Mouse (Mus musculus) hindbrain, embryonic 16.5 days (tissue): ENCODE measurements around the gene Fgf15. TPM values are rescaled to one million over a fixed set of nuclear protein-coding genes. Genes with fewer than 3 reads are reported as not detected.

Experiments used
- ATAC-seq: fragments of 200-750 bp; cut with Nextera tagmentation; 2 replicates; pipeline ENCODE4 v1.8.0; 2017; ENCODE audit warnings: moderate TSS enrichment, moderate library complexity
- H3K27ac ChIP-seq: fragments of 300-500 bp; sonication (generic); 2 replicates; pipeline ENCODE4 v1.5.1; 2014; ENCODE audit warnings: low read depth, mild to moderate bottlenecking, control low read depth, low read length, moderate library complexity
- H3K27me3 ChIP-seq: fragments of 300-500 bp; sonication (generic); replicated peaks from 2 replicates; pipeline ENCODE4 v1.6.1; 2014; ENCODE audit warnings: low read length; ENCODE audit not compliant: control insufficient read depth, insufficient read depth
- H3K36me3 ChIP-seq: fragments of 300-500 bp; sonication (generic); 2 replicates; pipeline ENCODE4 v1.6.1; 2014; ENCODE audit warnings: mild to moderate bottlenecking, low read length, moderate library complexity, mixed read lengths; ENCODE audit not compliant: control insufficient read depth, insufficient read depth
- H3K4me1 ChIP-seq: fragments of 300-500 bp; sonication (generic); 2 replicates; pipeline ENCODE4 v1.6.1; 2014; ENCODE audit warnings: low read depth, low read length; ENCODE audit not compliant: control insufficient read depth, insufficient read depth
- H3K4me2 ChIP-seq: fragments of 300-500 bp; sonication (generic); 2 replicates; pipeline ENCODE4 v1.6.1; 2014; ENCODE audit warnings: mild to moderate bottlenecking, low read length, control low read depth, moderate library complexity
- H3K4me3 ChIP-seq: fragments of 300-500 bp; sonication (generic); 2 replicates; pipeline ENCODE4 v1.5.1; 2014; ENCODE audit warnings: mild to moderate bottlenecking, low read length, control low read depth, moderate library complexity
- H3K9ac ChIP-seq: fragments of 300-500 bp; sonication (generic); 2 replicates; pipeline ENCODE4 v1.6.1; 2014; ENCODE audit warnings: low read depth, mild to moderate bottlenecking, control low read depth, low read length, moderate library complexity
- H3K9me3 ChIP-seq: fragments of 300-500 bp; sonication (generic); 2 replicates; pipeline ENCODE4 v1.6.1; 2014; ENCODE audit warnings: mild to moderate bottlenecking, low read length, moderate library complexity; ENCODE audit not compliant: control insufficient read depth
- WGBS: fragments of 180-500 bp; shearing (Covaris S2); extraction: QIAGEN DNeasy Blood & Tissue Kit; methylation state at CpG from one replicate; pipeline ENCODE4 v1.1.7; 2014; 5-methylcytosine and 5-hydroxymethylcytosine counted together
- polyA plus RNA-seq: library from polyadenylated mRNA; unstranded; fragments of >200 nt; fragmentation: Nextera tagmentation; extraction: Ambion mirVana; gene quantifications from 2 replicates; pipeline ENCODE4 v1.2.1, GENCODE M21; 2015

Fgf15 gene
- 22.7 and 23.6 TPM in 2 replicates for polyA plus RNA-seq

- peak within 1 kb of the TSS; percentile 96 for H3K4me2 ChIP-seq
- H3K9ac ChIP-seq, result peak within 1 kb of the TSS; percentile 64
- ATAC-seq, result peak; percentile 31; the same call in 1 of the 2 replicates
- under 1% methylated on average over 65 of the region's 65 CpGs for WGBS
- peak within 1 kb of the TSS; percentile 50 for H3K4me3 ChIP-seq
- H3K9me3 ChIP-seq, result no peaks in the 10 kb centered on the region
- H3K36me3 ChIP-seq, result no peaks in the 10 kb centered on the region
- H3K27me3 ChIP-seq, result peaks cover 13% of the 10 kb centered on the region
- H3K27ac ChIP-seq, result peak within 1 kb of the TSS; percentile 59; the same call in 1 of the 2 replicates
- peaks cover 19% of the 10 kb centered on the region for H3K4me1 ChIP-seq
Measured at GRCm38 (mm10) chr7:144896294-144897218, at the start of gene Fgf15. TSS of gene Fgf15 (plus strand) at chr7:144896531.

GRCm38 (mm10) chr7:144847067-144847466 is 49.3 kb upstream of the Fgf15 start, which contains the start of gene Fgf4:
TSS of gene Fgf4 (plus strand) at chr7:144847367.
- Histone ChIP-seq H3K9me3 (no peaks in the 10 kb centered on the region), H3K4me2 (no peak within 1 kb of the TSS), H3K4me1 (no peaks in the 10 kb centered on the region), H3K4me3 (no peak within 1 kb of the TSS), H3K27me3 (no peaks in the 10 kb centered on the region), H3K9ac (no peak within 1 kb of the TSS), H3K27ac (no peak within 1 kb of the TSS), H3K36me3 (no peaks in the 10 kb centered on the region)
- ATAC-seq, result no peak

- H3K9me3 ChIP-seq, result no peaks in the 10 kb centered on the region
- WGBS, result 57% methylated on average over 3 of the region's 3 CpGs
- H3K4me3 ChIP-seq, result no peak overlapping the region
- H3K4me1 ChIP-seq, result no peaks in the 10 kb centered on the region
- no peak overlapping the region for H3K27ac ChIP-seq
- H3K4me2 ChIP-seq, result no peak overlapping the region
- H3K36me3 ChIP-seq, result no peaks in the 10 kb centered on the region
- H3K9ac ChIP-seq, result no peak overlapping the region
- ATAC-seq, result no peak
- no peaks in the 10 kb centered on the region for H3K27me3 ChIP-seq
Measured at GRCm38 (mm10) chr7:144851321-144851720, 45.0 kb upstream of the Fgf15 start.

- 62% methylated on average over 3 of the region's 3 CpGs for WGBS
- H3K9ac ChIP-seq, result no peak overlapping the region
- no peaks in the 10 kb centered on the region for H3K9me3 ChIP-seq
- no peak overlapping the region for H3K4me3 ChIP-seq
- peaks cover 7% of the 10 kb centered on the region for H3K27me3 ChIP-seq
- no peaks in the 10 kb centered on the region for H3K36me3 ChIP-seq
- ATAC-seq, result no peak
- no peak overlapping the region for H3K4me2 ChIP-seq
- H3K27ac ChIP-seq, result no peak overlapping the region
- no peaks in the 10 kb centered on the region for H3K4me1 ChIP-seq
Measured at GRCm38 (mm10) chr7:144854966-144855365, 41.4 kb upstream of the Fgf15 start.

- H3K27me3 ChIP-seq, result peaks cover 26% of the 10 kb centered on the region
- H3K27ac ChIP-seq, result no peak overlapping the region
- H3K4me2 ChIP-seq, result no peak overlapping the region
- peaks cover 13% of the 10 kb centered on the region for H3K4me1 ChIP-seq
- no peak overlapping the region for H3K9ac ChIP-seq
- H3K9me3 ChIP-seq, result no peaks in the 10 kb centered on the region
- no peaks in the 10 kb centered on the region for H3K36me3 ChIP-seq
- no peak overlapping the region for H3K4me3 ChIP-seq
- ATAC-seq, result no peak
- 86% methylated on average over 7 of the region's 7 CpGs for WGBS
Measured at GRCm38 (mm10) chr7:144857158-144857557, 39.2 kb upstream of the Fgf15 start.

- no peaks in the 10 kb centered on the region for H3K9me3 ChIP-seq
- peaks cover 13% of the 10 kb centered on the region for H3K4me1 ChIP-seq
- no peak overlapping the region for H3K9ac ChIP-seq
- no peak overlapping the region for H3K4me2 ChIP-seq
- H3K4me3 ChIP-seq, result no peak overlapping the region
- H3K36me3 ChIP-seq, result no peaks in the 10 kb centered on the region
- no peak overlapping the region for H3K27ac ChIP-seq
- 71% methylated on average over 3 of the region's 3 CpGs for WGBS
- ATAC-seq, result no peak
- peaks cover 26% of the 10 kb centered on the region for H3K27me3 ChIP-seq
Measured at GRCm38 (mm10) chr7:144857826-144858342, 38.4 kb upstream of the Fgf15 start.

GRCm38 (mm10) chr7:144858702-144859101 is 37.6 kb upstream of the Fgf15 start:
- H3K9me3 ChIP-seq, result no peaks in the 10 kb centered on the region
- 83% methylated on average over 1 of the region's 1 CpGs for WGBS
- H3K4me1 ChIP-seq, result peaks cover 13% of the 10 kb centered on the region
- H3K36me3 ChIP-seq, result no peaks in the 10 kb centered on the region
- no peak overlapping the region for H3K4me3 ChIP-seq
- H3K9ac ChIP-seq, result no peak overlapping the region
- no peak overlapping the region for H3K27ac ChIP-seq
- no peak overlapping the region for H3K4me2 ChIP-seq
- H3K27me3 ChIP-seq, result peaks cover 33% of the 10 kb centered on the region
- no peak for ATAC-seq

- H3K4me1 ChIP-seq, result peaks cover 13% of the 10 kb centered on the region
- H3K4me3 ChIP-seq, result peak overlapping the region; percentile 20
- no peak overlapping the region for H3K27ac ChIP-seq
- ATAC-seq, result no peak
- H3K9me3 ChIP-seq, result no peaks in the 10 kb centered on the region
- H3K36me3 ChIP-seq, result no peaks in the 10 kb centered on the region
- H3K9ac ChIP-seq, result no peak overlapping the region
- WGBS, result 1% methylated on average over 63 of the region's 72 CpGs
- H3K4me2 ChIP-seq, result peak overlapping the region; percentile 39
- peaks cover 51% of the 10 kb centered on the region for H3K27me3 ChIP-seq
Measured at GRCm38 (mm10) chr7:144861056-144861768, 35.1 kb upstream of the Fgf15 start.

- Histone ChIP-seq H3K9ac (no peak overlapping the region), H3K27me3 (peaks cover 51% of the 10 kb centered on the region), H3K36me3 (no peaks in the 10 kb centered on the region), H3K4me3 (peak overlapping the region; percentile 20), H3K4me2 (peak overlapping the region; percentile 39), H3K4me1 (peaks cover 13% of the 10 kb centered on the region), H3K9me3 (no peaks in the 10 kb centered on the region), H3K27ac (no peak overlapping the region)
- 0% methylated on average over 19 of the region's 28 CpGs for WGBS
- no peak for ATAC-seq
Measured at GRCm38 (mm10) chr7:144861769-144862070, 34.6 kb upstream of the Fgf15 start.
